Mouse (Mus musculus) heart, postnatal 14 days (tissue): ENCODE results near the gene Elmod3. TPM values are rescaled to one million over a fixed set of nuclear protein-coding genes. Genes with fewer than 3 reads are reported as not detected.

Source experiments
- DNase-seq, 2 experiments: peaks; one replicate each; pipeline ENCODE4 v3.0.0; 2021 to 2022
- intact Hi-C: fragments of 180-260 bp; cut with DNase I; formaldehyde crosslinking; loops from one replicate; pipeline ENCODE4 v1.15.1; 2025
- total RNA-seq, 2 experiments: library from RNA; stranded (reverse); gene quantifications; 2 replicates each; pipeline ENCODE4 v1.2.3; 2021

Elmod3 gene
- total RNA-seq, 2 experiments from 2014 or later, result 16.7 to 19.2 TPM

GRCm38 (mm10) chr6:72581625-72582382, 16.4 kb downstream of the Elmod3 start:
- intact Hi-C loops, result no loop called here
- no peak for DNase-seq

GRCm38 (mm10) chr6:72576041-72576440, 22.2 kb downstream of the Elmod3 start:
- no peak for DNase-seq
- intact Hi-C loops, result no loop called here

GRCm38 (mm10) chr6:72571826-72572225, 26.4 kb downstream of the Elmod3 start:
- DNase-seq, result no peak
- intact Hi-C loops, result no loop called here

GRCm38 (mm10) chr6:72570644-72571397, 27.4 kb downstream of the Elmod3 start:
- intact Hi-C loops, result no loop called here
- DNase-seq, result peak in 1 of 2 experiments; percentile 40

- no peak for DNase-seq
- intact Hi-C loops, result no loop called here
Measured at GRCm38 (mm10) chr6:72568736-72569135, 29.5 kb downstream of the Elmod3 start.

GRCm38 (mm10) chr6:72567508-72567907, 30.7 kb downstream of the Elmod3 start:
- intact Hi-C loops, result no loop called here
- DNase-seq, result no peak

- peak; percentile 87 to 93 for DNase-seq
- intact Hi-C loops, result loop anchor here (1.0 kb wide), 2 partner anchors 31 to 139 kb away; no protein-coding TSS in a partner anchor
Measured at GRCm38 (mm10) chr6:72566044-72566443, 32.2 kb downstream of the Elmod3 start.

GRCm38 (mm10) chr6:72565506-72565905, 32.7 kb downstream of the Elmod3 start:
- DNase-seq, result no peak
- intact Hi-C loops, result no loop called here

- DNase-seq, result no peak
- intact Hi-C loops, result no loop called here
Measured at GRCm38 (mm10) chr6:72562894-72563293, 35.3 kb downstream of the Elmod3 start.

GRCm38 (mm10) chr6:72562486-72562885, 35.7 kb downstream of the Elmod3 start:
- intact Hi-C loops, result no loop called here
- no peak for DNase-seq

GRCm38 (mm10) chr6:72560801-72561200, 37.4 kb downstream of the Elmod3 start:
- DNase-seq, result no peak
- intact Hi-C loops, result no loop called here

- intact Hi-C loops, result no loop called here
- DNase-seq, result no peak
Measured at GRCm38 (mm10) chr6:72553079-72553412, 45.2 kb downstream of the Elmod3 start.

- intact Hi-C loops, result no loop called here
- DNase-seq, result peak; percentile 72 to 75
Measured at GRCm38 (mm10) chr6:72552171-72553078, 45.8 kb downstream of the Elmod3 start.

GRCm38 (mm10) chr6:72550503-72551100, 47.6 kb downstream of the Elmod3 start:
- no peak for DNase-seq
- intact Hi-C loops, result no loop called here

GRCm38 (mm10) chr6:72550025-72550424, 48.2 kb downstream of the Elmod3 start:
- intact Hi-C loops, result no loop called here

GRCm38 (mm10) chr6:72549041-72549580, 49.1 kb downstream of the Elmod3 start:
- intact Hi-C loops, result no loop called here
- DNase-seq, result peak; percentile 51 to 57

More at GRCm38 (mm10) chr6:72550025-72550424, 48.2 kb downstream of the Elmod3 start:
- no peak for DNase-seq

GRCm38 (mm10) chr6:72547862-72548261, 50.4 kb downstream of the Elmod3 start:
- intact Hi-C loops, result no loop called here
- no peak for DNase-seq

GRCm38 (mm10) chr6:72547121-72547520, 51.1 kb downstream of the Elmod3 start:
- intact Hi-C loops, result no loop called here
- no peak for DNase-seq

GRCm38 (mm10) chr6:72545377-72545776, 52.8 kb downstream of the Elmod3 start:
- intact Hi-C loops, result no loop called here
- no peak for DNase-seq
